Mouse (Mus musculus): Measurements from ENCODE around the gene Mrpl4. TPM values are rescaled to one million over a fixed set of nuclear protein-coding genes. Genes with fewer than 3 reads are reported as not detected.

Mrpl4 gene
- total and polyA plus RNA-seq, 2 experiments from 2014 or later: 59.9 to 101 TPM

GRCm38 (mm10) chr9:20971751-20972140 lies 30.8 kb upstream of the Mrpl4 start:
- peaks cover 5% of the 10 kb centered on the region; the same call in 1 of the 2 replicates for H3K36me3 ChIP-seq (ENCODE audit: insufficient read depth)
- no peak overlapping the region for H3K4me3 ChIP-seq (ENCODE audit: low read depth, low read length)
- no peaks in the 10 kb centered on the region for H3K9me3 ChIP-seq (ENCODE audit: low read length)
- TF ChIP-seq CTCF (IDR thresholded peaks at IDR 0.05; ENCODE audit: low read depth): no peak
- H3K4me2 ChIP-seq (ENCODE audit: low read depth): 0 out of 2 replicates have a peak overlapping the region, but pooled peaks have one; percentile 2
- ATAC-seq (no peak), DNase-seq (no peak)
- no peak overlapping the region for H3K9ac ChIP-seq
- peak overlapping the region; percentile 9; the same call in 1 of the 2 replicates for H3K27ac ChIP-seq (ENCODE audit: low read depth, low read length)
- H3K4me1 ChIP-seq (ENCODE audit: insufficient read depth): 0 out of 2 replicates have a peak, but pooled peaks cover 8% of the 10 kb centered on the region
- H3K27me3 ChIP-seq (ENCODE audit: insufficient read depth, low read length): no peaks in the 10 kb centered on the region
- 82% methylated on average over 7 of the region's 7 CpGs for WGBS

GRCm38 (mm10) chr9:20972141-20972992 lies 30.2 kb upstream of the Mrpl4 start:
- peak; percentile 49 for DNase-seq
- H3K27me3 ChIP-seq (ENCODE audit: insufficient read depth, low read length): no peaks in the 10 kb centered on the region
- H3K9ac ChIP-seq: no peak overlapping the region
- TF ChIP-seq CTCF (IDR thresholded peaks at IDR 0.05; ENCODE audit: low read depth): no peak
- no peak overlapping the region for H3K4me3 ChIP-seq (ENCODE audit: low read depth, low read length)
- ATAC-seq: peak; percentile 60
- 0 out of 2 replicates have a peak, but pooled peaks cover 10% of the 10 kb centered on the region for H3K4me1 ChIP-seq (ENCODE audit: insufficient read depth)
- no peak overlapping the region; the same call in 1 of the 2 replicates for H3K27ac ChIP-seq (ENCODE audit: low read depth, low read length)
- H3K36me3 ChIP-seq (ENCODE audit: insufficient read depth): peaks cover 5% of the 10 kb centered on the region; the same call in 1 of the 2 replicates
- H3K4me2 ChIP-seq (ENCODE audit: low read depth): peak overlapping the region; percentile 2; the same call in 1 of the 2 replicates
- 35% methylated on average over 28 of the region's 28 CpGs for WGBS
- no peaks in the 10 kb centered on the region for H3K9me3 ChIP-seq (ENCODE audit: low read length)

DNA sequence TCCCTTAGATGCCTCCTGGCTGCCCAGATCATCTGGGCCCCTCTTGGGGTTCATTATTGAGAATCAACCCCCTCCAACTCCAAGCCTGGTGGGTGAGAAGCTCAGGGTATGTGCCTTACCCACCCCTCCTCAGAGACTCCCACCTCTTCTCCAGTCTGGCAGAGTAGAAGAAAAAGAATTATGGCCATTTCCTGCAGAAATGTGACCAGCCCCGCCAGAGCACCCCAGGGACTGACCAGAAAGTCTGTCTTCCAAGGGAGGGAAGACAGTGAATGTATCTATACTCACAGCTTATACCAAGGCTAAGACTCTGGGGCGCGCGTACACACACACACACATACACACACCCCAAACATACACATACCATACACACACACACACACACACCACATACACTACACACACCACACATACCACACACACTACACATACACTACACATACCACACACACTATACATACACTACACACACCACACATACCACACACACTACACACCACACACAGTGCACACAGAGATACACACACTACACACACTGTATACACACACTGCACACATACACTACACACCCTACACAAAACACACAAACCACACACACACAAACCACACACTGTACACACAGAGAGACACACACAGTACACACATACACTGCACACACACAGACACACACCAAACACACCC lies 29.4 kb upstream of the Mrpl4 start:
- 93% methylated on average over 4 of the region's 4 CpGs for WGBS
- no peak overlapping the region for H3K4me2 ChIP-seq (ENCODE audit: low read depth)

GRCm38 (mm10) chr9:20973682-20974075 lies 28.9 kb upstream of the Mrpl4 start:
- H3K4me3 ChIP-seq (ENCODE audit: low read depth, low read length): no peak overlapping the region
- no peaks in the 10 kb centered on the region for H3K36me3 ChIP-seq (ENCODE audit: insufficient read depth)
- WGBS: 50% methylated on average over 6 of the region's 6 CpGs
- no peak overlapping the region for H3K27ac ChIP-seq (ENCODE audit: low read depth, low read length)
- H3K9ac ChIP-seq: no peak overlapping the region
- no peak for ATAC-seq
- DNase-seq: no peak
- no peaks in the 10 kb centered on the region for H3K27me3 ChIP-seq (ENCODE audit: insufficient read depth, low read length)
- no peak for TF ChIP-seq CTCF (IDR thresholded peaks at IDR 0.05; ENCODE audit: low read depth)
- no peaks in the 10 kb centered on the region for H3K9me3 ChIP-seq (ENCODE audit: low read length)
- H3K4me2 ChIP-seq (ENCODE audit: low read depth): no peak overlapping the region
- H3K4me1 ChIP-seq (ENCODE audit: insufficient read depth): 0 out of 2 replicates have a peak, but pooled peaks cover 10% of the 10 kb centered on the region

More for the DNA sequence above, 29.4 kb upstream of the Mrpl4 start:
- Histone ChIP-seq H3K9ac (no peak overlapping the region), H3K27ac (ENCODE audit: low read depth, low read length) (no peak overlapping the region), H3K27me3 (ENCODE audit: insufficient read depth, low read length) (no peaks in the 10 kb centered on the region), H3K4me1 (ENCODE audit: insufficient read depth) (0 out of 2 replicates have a peak, but pooled peaks cover 10% of the 10 kb centered on the region), H3K36me3 (ENCODE audit: insufficient read depth) (no peaks in the 10 kb centered on the region), H3K4me3 (ENCODE audit: low read depth, low read length) (no peak overlapping the region), H3K9me3 (ENCODE audit: low read length) (no peaks in the 10 kb centered on the region)
- ATAC-seq: no peak
- no peak for TF ChIP-seq CTCF (IDR thresholded peaks at IDR 0.05; ENCODE audit: low read depth)
- no peak for DNase-seq

- Histone ChIP-seq H3K9ac (peak overlapping the region; percentile 70), H3K4me1 (ENCODE audit: insufficient read depth) (0 out of 2 replicates have a peak, but pooled peaks cover 10% of the 10 kb centered on the region), H3K4me2 (ENCODE audit: low read depth) (peak overlapping the region; percentile 100), H3K36me3 (ENCODE audit: insufficient read depth) (no peaks in the 10 kb centered on the region), H3K9me3 (ENCODE audit: low read length) (no peaks in the 10 kb centered on the region), H3K27ac (ENCODE audit: low read depth, low read length) (no peak overlapping the region), H3K27me3 (ENCODE audit: insufficient read depth, low read length) (no peaks in the 10 kb centered on the region), H3K4me3 (ENCODE audit: low read depth, low read length) (peak overlapping the region; percentile 65)
- no peak for TF ChIP-seq CTCF (IDR thresholded peaks at IDR 0.05; ENCODE audit: low read depth)
- DNase-seq: peak; percentile 64
- WGBS: 1% methylated on average over 44 of the region's 45 CpGs
- peak; percentile 71 for ATAC-seq
These were observed 26.9 kb upstream of the Mrpl4 start for GRCm38 (mm10) chr9:20975431-20976215.

- Histone ChIP-seq H3K4me3 (ENCODE audit: low read depth, low read length) (peak within 1 kb of the TSS; percentile 65), H3K27ac (ENCODE audit: low read depth, low read length) (0 out of 2 replicates have a peak within 1 kb of the TSS, but pooled peaks have one; percentile 35), H3K9ac (peak within 1 kb of the TSS; percentile 70), H3K36me3 (ENCODE audit: insufficient read depth) (no peaks in the 10 kb centered on the region), H3K27me3 (ENCODE audit: insufficient read depth, low read length) (no peaks in the 10 kb centered on the region), H3K9me3 (ENCODE audit: low read length) (no peaks in the 10 kb centered on the region), H3K4me2 (ENCODE audit: low read depth) (peak within 1 kb of the TSS; percentile 100), H3K4me1 (ENCODE audit: insufficient read depth) (0 out of 2 replicates have a peak, but pooled peaks cover 10% of the 10 kb centered on the region)
- peak; percentile 53 for ATAC-seq
- WGBS: 2% methylated on average over 45 of the region's 47 CpGs
- DNase-seq: peak; percentile 72
- no peak for TF ChIP-seq CTCF (IDR thresholded peaks at IDR 0.05; ENCODE audit: low read depth)
These were observed 26.1 kb upstream of the Mrpl4 start, which contains the start of gene S1pr2 for GRCm38 (mm10) chr9:20976216-20976960. TSS of gene S1pr2 (minus strand) at chr9:20976781.
